Mouse (Mus musculus): ENCODE measurements around the gene Capn10.
"Not testable (repeated sequence)": the region's sequence is repeated elsewhere in the genome, so short reads cannot be mapped to it uniquely, and the experiment has no call there.

- not testable (repeated sequence) for TF ChIP-seq POLR2A, CTCF (IDR thresholded peaks at IDR 0.05; ENCODE audit: extremely low read depth, insufficient read depth, low read length)
These were observed 36.6 kb downstream of the Capn10 start for GRCm38 (mm10) chr1:92970791-92971190.
